Mouse (Mus musculus) cerebellum, adult 2 months (tissue): ENCODE results near the gene Atg9b.

Experiments
- CTCF ChIP-seq: fragments of 200-500 bp; IDR thresholded peaks from 2 replicates; pipeline ENCODE4 v1.5.1; 2011; ENCODE audit warnings: low read depth, mild to moderate bottlenecking, control low read depth, low read length, moderate library complexity, borderline replicate concordance; ENCODE audit not compliant: insufficient read depth
- POLR2A ChIP-seq: fragments of 200-500 bp; IDR thresholded peaks from 2 replicates; pipeline ENCODE4 v1.6.1; 2011; ENCODE audit warnings: low read length, control low read depth, borderline replicate concordance; ENCODE audit not compliant: insufficient read depth

- TF ChIP-seq POLR2A: no peak
- no peak for TF ChIP-seq CTCF
These were observed 49.6 kb downstream of the Atg9b start for GRCm38 (mm10) chr5:24342205-24342963.
